Mouse (Mus musculus): Measurements from ENCODE around the gene Mea1. TPM values are rescaled to one million over a fixed set of nuclear protein-coding genes. Genes with fewer than 3 reads are reported as not detected.

The Mea1 gene
- polyA plus RNA-seq, 1 experiment from 2014 or later: 109 TPM

- no peaks in the 10 kb centered on the region for H3K27me3 ChIP-seq (ENCODE audit: control insufficient read depth, insufficient read depth, low read length)
- H3K36me3 ChIP-seq (ENCODE audit: control insufficient read depth, insufficient read depth): peaks cover 63% of the 10 kb centered on the region
- ATAC-seq (replicated peaks; ENCODE audit: extremely low read depth, insufficient read depth, low FRiP score): no peak
- H3K9ac ChIP-seq (ENCODE audit: low read length): no peak overlapping the region
- WGBS: 88% methylated on average over 12 of the region's 12 CpGs
- H3K4me1 ChIP-seq (ENCODE audit: control insufficient read depth, insufficient read depth, low read length): no peaks in the 10 kb centered on the region
- no peak overlapping the region for H3K4me3 ChIP-seq (ENCODE audit: low read length)
- H3K9me3 ChIP-seq (replicated peaks; ENCODE audit: control insufficient read depth, low read length): no peaks in the 10 kb centered on the region
- H3K27ac ChIP-seq (ENCODE audit: low read length): no peak overlapping the region
- H3K4me2 ChIP-seq (ENCODE audit: low read depth, low read length): no peak overlapping the region
Measured at GRCm38 (mm10) chr17:46661981-46662380, 16.6 kb upstream of the Mea1 start.

GRCm38 (mm10) chr17:46662730-46663129, 15.9 kb upstream of the Mea1 start:
- no peak overlapping the region for H3K27ac ChIP-seq (ENCODE audit: low read length)
- H3K4me2 ChIP-seq (ENCODE audit: low read depth, low read length): no peak overlapping the region
- WGBS: 82% methylated on average over 5 of the region's 5 CpGs
- H3K9ac ChIP-seq (ENCODE audit: low read length): no peak overlapping the region
- no peaks in the 10 kb centered on the region for H3K9me3 ChIP-seq (replicated peaks; ENCODE audit: control insufficient read depth, low read length)
- ATAC-seq (replicated peaks; ENCODE audit: extremely low read depth, insufficient read depth, low FRiP score): no peak
- H3K4me1 ChIP-seq (ENCODE audit: control insufficient read depth, insufficient read depth, low read length): no peaks in the 10 kb centered on the region
- peaks cover 61% of the 10 kb centered on the region for H3K36me3 ChIP-seq (ENCODE audit: control insufficient read depth, insufficient read depth)
- no peak overlapping the region for H3K4me3 ChIP-seq (ENCODE audit: low read length)
- H3K27me3 ChIP-seq (ENCODE audit: control insufficient read depth, insufficient read depth, low read length): no peaks in the 10 kb centered on the region

GRCm38 (mm10) chr17:46667712-46668111, 10.9 kb upstream of the Mea1 start:
- peak; percentile 56; the same call in 1 of the 2 replicates for ATAC-seq (replicated peaks; ENCODE audit: extremely low read depth, insufficient read depth, low FRiP score)

GRCm38 (mm10) chr17:46669911-46670310, 8.7 kb upstream of the Mea1 start:
- Histone ChIP-seq H3K27me3 (ENCODE audit: control insufficient read depth, insufficient read depth, low read length) (no peaks in the 10 kb centered on the region), H3K9me3 (replicated peaks; ENCODE audit: control insufficient read depth, low read length) (no peaks in the 10 kb centered on the region), H3K4me1 (ENCODE audit: control insufficient read depth, insufficient read depth, low read length) (peaks cover 14% of the 10 kb centered on the region), H3K27ac (ENCODE audit: low read length) (no peak overlapping the region), H3K36me3 (ENCODE audit: control insufficient read depth, insufficient read depth) (peaks cover 26% of the 10 kb centered on the region), H3K9ac (ENCODE audit: low read length) (no peak overlapping the region), H3K4me2 (ENCODE audit: low read depth, low read length) (no peak overlapping the region), H3K4me3 (ENCODE audit: low read length) (no peak overlapping the region)
- WGBS: 98% methylated on average over 10 of the region's 10 CpGs
- no peak for ATAC-seq (replicated peaks; ENCODE audit: extremely low read depth, insufficient read depth, low FRiP score)

More at GRCm38 (mm10) chr17:46667712-46668111, 10.9 kb upstream of the Mea1 start:
- no peaks in the 10 kb centered on the region; the same call in 1 of the 2 replicates for H3K4me1 ChIP-seq (ENCODE audit: control insufficient read depth, insufficient read depth, low read length)
- H3K27me3 ChIP-seq (ENCODE audit: control insufficient read depth, insufficient read depth, low read length): no peaks in the 10 kb centered on the region
- WGBS: 78% methylated on average over 16 of the region's 16 CpGs
- H3K9ac ChIP-seq (ENCODE audit: low read length): no peak overlapping the region
- no peak overlapping the region for H3K27ac ChIP-seq (ENCODE audit: low read length)
- H3K4me3 ChIP-seq (ENCODE audit: low read length): no peak overlapping the region
- no peaks in the 10 kb centered on the region for H3K9me3 ChIP-seq (replicated peaks; ENCODE audit: control insufficient read depth, low read length)
- H3K4me2 ChIP-seq (ENCODE audit: low read depth, low read length): no peak overlapping the region
- H3K36me3 ChIP-seq (ENCODE audit: control insufficient read depth, insufficient read depth): peaks cover 38% of the 10 kb centered on the region

GRCm38 (mm10) chr17:46673850-46674529, 4.6 kb upstream of the Mea1 start, which contains the start of gene Rrp36:
Gene Rrp36 (minus strand): TSS chr17:46674352.
- H3K27ac ChIP-seq (ENCODE audit: low read length): peak within 1 kb of the TSS; percentile 89
- H3K9ac ChIP-seq (ENCODE audit: low read length): peak within 1 kb of the TSS; percentile 87
- H3K4me3 ChIP-seq (ENCODE audit: low read length): peak within 1 kb of the TSS; percentile 98
- H3K4me1 ChIP-seq (ENCODE audit: control insufficient read depth, insufficient read depth, low read length): peaks cover 28% of the 10 kb centered on the region
- under 1% methylated on average over 43 of the region's 43 CpGs for WGBS
- peaks cover 39% of the 10 kb centered on the region for H3K36me3 ChIP-seq (ENCODE audit: control insufficient read depth, insufficient read depth)
- peak; percentile 88 for ATAC-seq (replicated peaks; ENCODE audit: extremely low read depth, insufficient read depth, low FRiP score)
- H3K27me3 ChIP-seq (ENCODE audit: control insufficient read depth, insufficient read depth, low read length): no peaks in the 10 kb centered on the region
- H3K4me2 ChIP-seq (ENCODE audit: low read depth, low read length): peak within 1 kb of the TSS; percentile 93
- no peaks in the 10 kb centered on the region for H3K9me3 ChIP-seq (replicated peaks; ENCODE audit: control insufficient read depth, low read length)

- ATAC-seq (replicated peaks; ENCODE audit: extremely low read depth, insufficient read depth, low FRiP score): no peak; the same call in 1 of the 2 replicates
- peaks cover 32% of the 10 kb centered on the region for H3K36me3 ChIP-seq (ENCODE audit: control insufficient read depth, insufficient read depth)
- WGBS: 25% methylated on average over 15 of the region's 15 CpGs
Measured at GRCm38 (mm10) chr17:46674530-46675283, 3.9 kb upstream of the Mea1 start.

GRCm38 (mm10) chr17:46678911-46679310, 318 bp downstream of the Mea1 start:
- H3K27ac ChIP-seq (ENCODE audit: low read length): peak overlapping the region; percentile 94
- ATAC-seq (replicated peaks; ENCODE audit: extremely low read depth, insufficient read depth, low FRiP score): no peak
- H3K36me3 ChIP-seq (ENCODE audit: control insufficient read depth, insufficient read depth): peaks cover 37% of the 10 kb centered on the region
- peak overlapping the region; percentile 87 for H3K9ac ChIP-seq (ENCODE audit: low read length)
- no peaks in the 10 kb centered on the region for H3K27me3 ChIP-seq (ENCODE audit: control insufficient read depth, insufficient read depth, low read length)
- 23% methylated on average over 9 of the region's 9 CpGs for WGBS
- no peaks in the 10 kb centered on the region for H3K9me3 ChIP-seq (replicated peaks; ENCODE audit: control insufficient read depth, low read length)
- peak overlapping the region; percentile 85 for H3K4me3 ChIP-seq (ENCODE audit: low read length)
- peak overlapping the region; percentile 73 for H3K4me2 ChIP-seq (ENCODE audit: low read depth, low read length)
- H3K4me1 ChIP-seq (ENCODE audit: control insufficient read depth, insufficient read depth, low read length): peaks cover 36% of the 10 kb centered on the region

More at GRCm38 (mm10) chr17:46674530-46675283, 3.9 kb upstream of the Mea1 start:
- peak overlapping the region; percentile 87 for H3K9ac ChIP-seq (ENCODE audit: low read length)
- H3K9me3 ChIP-seq (replicated peaks; ENCODE audit: control insufficient read depth, low read length): no peaks in the 10 kb centered on the region
- H3K4me1 ChIP-seq (ENCODE audit: control insufficient read depth, insufficient read depth, low read length): peaks cover 35% of the 10 kb centered on the region
- no peaks in the 10 kb centered on the region for H3K27me3 ChIP-seq (ENCODE audit: control insufficient read depth, insufficient read depth, low read length)
- H3K27ac ChIP-seq (ENCODE audit: low read length): peak overlapping the region; percentile 80
- H3K4me2 ChIP-seq (ENCODE audit: low read depth, low read length): peak overlapping the region; percentile 93
- H3K4me3 ChIP-seq (ENCODE audit: low read length): peak overlapping the region; percentile 98

GRCm38 (mm10) chr17:46679843-46680759, 1.5 kb downstream of the Mea1 start:
- Histone ChIP-seq H3K27ac (ENCODE audit: low read length) (peak overlapping the region; percentile 94), H3K4me1 (ENCODE audit: control insufficient read depth, insufficient read depth, low read length) (peaks cover 28% of the 10 kb centered on the region), H3K9me3 (replicated peaks; ENCODE audit: control insufficient read depth, low read length) (no peaks in the 10 kb centered on the region), H3K36me3 (ENCODE audit: control insufficient read depth, insufficient read depth) (peaks cover 41% of the 10 kb centered on the region), H3K9ac (ENCODE audit: low read length) (peak overlapping the region; percentile 87), H3K4me2 (ENCODE audit: low read depth, low read length) (peak overlapping the region; percentile 73), H3K27me3 (ENCODE audit: control insufficient read depth, insufficient read depth, low read length) (no peaks in the 10 kb centered on the region), H3K4me3 (ENCODE audit: low read length) (peak overlapping the region; percentile 85)
- WGBS: under 1% methylated on average over 34 of the region's 34 CpGs
- peak; percentile 17 for ATAC-seq (replicated peaks; ENCODE audit: extremely low read depth, insufficient read depth, low FRiP score)

Data from heart, embryonic 16.5 days (tissue).